Mouse (Mus musculus) thymus, adult 2 months (tissue): ENCODE data around the gene Syce3.

Source experiments
- CTCF ChIP-seq: fragments of 200-500 bp; IDR thresholded peaks from 2 replicates; pipeline ENCODE4 v1.5.1; 2012; ENCODE audit warnings: mild to moderate bottlenecking, control low read depth, low read length, moderate library complexity, borderline replicate concordance; ENCODE audit not compliant: control insufficient read depth, poor library complexity, insufficient read depth; ENCODE audit errors: extremely low read depth
- POLR2A ChIP-seq: fragments of 200-500 bp; IDR thresholded peaks from 2 replicates; pipeline ENCODE4 v1.6.1; 2012; ENCODE audit warnings: mild to moderate bottlenecking, low read length, control low read depth, moderate library complexity; ENCODE audit not compliant: control insufficient read depth, poor library complexity, insufficient read depth; ENCODE audit errors: extremely low read depth

DNA sequence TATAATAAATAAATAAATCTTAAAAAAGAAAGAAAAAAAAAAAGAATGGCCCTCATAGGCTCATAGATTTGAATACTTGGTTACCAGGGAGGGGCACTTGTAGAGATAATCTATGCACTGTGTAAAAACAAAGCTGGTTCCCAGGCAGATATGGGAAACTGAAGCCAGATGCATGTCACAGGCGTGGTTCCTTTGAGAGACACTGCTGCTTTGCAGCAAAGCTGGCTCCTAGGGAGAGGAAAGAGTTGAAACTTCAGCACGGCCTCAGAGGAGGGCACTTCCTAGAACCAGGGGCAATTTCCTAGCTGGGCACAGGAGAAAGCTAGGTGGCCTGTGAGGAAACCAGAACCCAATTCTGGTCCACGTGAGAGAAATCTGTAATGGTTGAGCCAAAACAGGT is 23.8 kb upstream of the Syce3 start:
- TF ChIP-seq POLR2A (no peak), CTCF (no peak)
